Mouse (Mus musculus) left cerebral cortex, adult 2 months (tissue): Measurements from ENCODE around the gene Foxo1. TPM values are rescaled to one million over a fixed set of nuclear protein-coding genes. Genes with fewer than 3 reads are reported as not detected.

ENCODE experiments used
- DNase-seq, 2 experiments: peaks; one replicate each; pipeline ENCODE4 v3.0.0; 2021 to 2022; ENCODE audit warnings: low spot score in 2 of 2, mixed read lengths in 1 of 2; ENCODE audit errors: extremely low spot score in 1 of 2
- H3K27ac ChIP-seq: fragments of 200-600 bp; 2 replicates; pipeline ENCODE4 v1.8.1; 2022
- H3K4me3 ChIP-seq: fragments of 200-600 bp; 2 replicates; pipeline ENCODE4 v1.8.1; 2022
- CTCF ChIP-seq: fragments of 200-600 bp; IDR thresholded peaks from 2 replicates; pipeline ENCODE4 v1.8.1; 2022; ENCODE audit warnings: antibody characterized with exemption, mild to moderate bottlenecking, moderate library complexity
- intact Hi-C: fragments of 180-260 bp; cut with DNase I; formaldehyde crosslinking; loops from one replicate; pipeline ENCODE4 v1.15.1; 2025
- total RNA-seq, 2 experiments: library from RNA; stranded (reverse); gene quantifications; 2 replicates each; pipeline ENCODE4 v1.2.3; 2021

The Foxo1 gene
- total RNA-seq, 2 experiments from 2014 or later = 10.3 to 13.8 TPM

DNA sequence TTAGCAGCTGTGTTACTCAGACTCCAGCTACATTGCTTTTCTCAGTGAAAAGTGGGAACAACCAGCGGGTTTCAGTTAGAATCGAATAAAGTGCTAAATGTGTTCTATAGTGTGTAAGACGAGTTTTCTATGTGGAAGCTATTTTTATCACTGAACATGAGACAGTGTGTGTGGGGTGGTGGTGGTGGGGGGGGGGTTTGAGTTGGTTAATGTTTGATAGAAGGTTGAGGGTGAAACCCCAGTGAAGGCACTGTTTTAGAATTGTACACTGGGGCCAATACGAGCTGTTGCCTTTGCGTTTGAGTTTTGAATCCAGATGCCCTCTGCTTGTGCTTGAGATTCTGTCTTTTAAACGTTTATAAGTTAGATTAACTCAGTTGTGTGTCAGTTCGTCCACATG lies 24.4 kb downstream of the Foxo1 start:
- Histone ChIP-seq H3K4me3 (no peak overlapping the region), H3K27ac (no peak overlapping the region)
- TF ChIP-seq CTCF = no peak
- no peak for DNase-seq
- intact Hi-C loops = no loop called here

DNA sequence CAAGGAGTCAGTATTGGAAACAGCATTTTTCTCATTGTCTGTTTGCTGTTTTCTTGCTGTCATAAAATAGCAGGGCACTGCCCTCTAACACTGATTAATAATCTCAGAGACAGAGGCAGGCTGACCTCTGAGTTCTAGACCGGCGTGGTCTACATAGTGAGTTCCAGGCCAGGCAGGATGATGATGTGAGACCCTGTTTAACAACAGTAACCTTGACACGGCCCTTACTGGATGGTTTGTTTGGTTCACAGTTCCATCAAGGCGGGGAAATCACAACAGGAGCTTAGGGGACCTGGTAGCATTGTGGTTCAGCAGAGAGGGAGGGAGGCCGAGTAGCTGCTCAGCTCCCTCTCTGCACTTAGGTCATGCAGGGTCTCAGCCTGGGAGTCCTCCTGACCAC lies 25.8 kb downstream of the Foxo1 start:
- TF ChIP-seq CTCF = no peak
- intact Hi-C loops = no loop called here
- Histone ChIP-seq H3K4me3 (no peak overlapping the region), H3K27ac (no peak overlapping the region)
- no peak for DNase-seq

DNA sequence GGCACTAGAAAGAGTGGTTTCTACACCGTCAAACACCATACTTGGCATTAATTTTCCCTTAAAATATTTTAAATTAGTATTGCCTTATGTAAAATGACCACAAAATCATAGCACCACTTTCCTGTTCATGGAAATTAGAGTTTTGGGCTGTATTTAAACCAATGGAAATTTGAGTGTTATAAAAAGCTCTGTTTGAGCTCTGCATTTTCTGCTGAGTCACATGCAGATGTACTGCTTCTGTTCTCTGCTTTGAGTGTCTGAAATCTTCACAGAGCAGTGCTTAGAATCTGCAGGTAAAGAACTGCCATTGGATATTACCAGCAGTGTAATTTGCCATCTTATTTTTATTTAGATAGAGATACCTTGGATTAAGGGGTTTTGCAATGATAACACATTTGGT lies 27.6 kb downstream of the Foxo1 start:
- no peak overlapping the region for H3K27ac ChIP-seq
- DNase-seq = no peak
- no peak for TF ChIP-seq CTCF

DNA sequence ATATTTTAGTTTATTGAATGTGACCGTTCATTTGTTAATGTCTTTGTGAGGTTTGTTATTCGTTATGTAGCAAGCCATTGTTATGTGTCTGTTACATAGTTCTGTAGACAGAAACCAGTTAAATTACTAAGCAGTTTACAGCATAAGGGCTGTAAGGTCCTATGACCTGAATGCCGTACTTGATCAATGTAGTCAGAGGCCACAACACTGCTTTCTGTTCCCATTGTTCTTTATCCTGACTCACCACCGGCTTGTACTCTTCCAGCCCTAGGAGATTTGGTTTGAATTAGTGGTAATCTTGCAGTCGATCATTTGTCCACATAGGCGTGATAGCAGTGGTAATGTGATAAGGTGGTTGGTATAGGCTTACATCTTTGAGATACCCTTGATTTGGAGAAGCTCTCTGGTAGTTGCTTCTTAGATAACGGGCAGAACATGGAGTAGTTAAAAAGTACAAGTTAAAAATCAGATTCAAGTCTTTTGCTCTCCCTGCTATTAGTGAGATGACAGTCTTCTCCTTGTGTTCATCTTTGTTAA lies 28.2 kb downstream of the Foxo1 start:
- DNase-seq = no peak
- H3K27ac ChIP-seq = no peak overlapping the region
- no peak for TF ChIP-seq CTCF
- no peak overlapping the region for H3K4me3 ChIP-seq
- intact Hi-C loops = no loop called here

More for the DNA sequence above, 27.6 kb downstream of the Foxo1 start:
- no peak overlapping the region for H3K4me3 ChIP-seq
- intact Hi-C loops = no loop called here

DNA sequence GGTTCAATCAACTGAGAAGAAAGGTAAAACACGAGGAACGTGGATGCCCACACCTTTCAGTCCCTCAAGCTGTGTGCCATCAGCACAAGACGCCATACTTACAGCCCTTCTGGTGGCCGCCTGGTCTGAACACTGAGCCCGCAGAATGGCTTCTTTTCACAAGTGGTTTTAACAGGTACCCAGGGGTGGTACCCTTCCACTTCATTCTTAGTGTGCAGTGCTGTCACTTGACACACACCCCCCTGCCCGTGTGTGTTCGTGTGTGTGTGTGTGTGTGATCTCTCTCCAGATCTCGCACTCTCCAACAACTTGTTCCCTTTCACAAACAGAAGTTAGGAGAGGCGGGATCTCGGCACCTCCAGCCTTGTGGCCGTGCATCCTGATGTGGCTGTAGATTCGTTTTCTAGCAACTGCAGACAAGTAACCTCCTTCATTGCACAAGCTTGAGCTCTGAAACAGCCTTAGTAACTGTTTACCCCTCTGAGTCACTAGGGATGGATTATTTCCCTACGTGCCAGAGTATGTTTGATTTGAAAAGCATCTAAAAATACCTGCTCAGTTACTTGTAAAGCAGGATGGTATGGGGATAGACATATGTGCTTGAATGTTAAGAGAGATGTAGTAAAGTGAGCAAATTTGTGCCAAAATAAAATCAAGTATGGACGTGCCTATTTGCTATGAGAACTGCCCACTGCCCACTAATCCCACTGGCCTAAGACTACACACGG lies 29.3 kb downstream of the Foxo1 start:
- Histone ChIP-seq H3K4me3 (no peak overlapping the region), H3K27ac (no peak overlapping the region)
- no peak for TF ChIP-seq CTCF
- DNase-seq = no peak
- intact Hi-C loops = no loop called here

DNA sequence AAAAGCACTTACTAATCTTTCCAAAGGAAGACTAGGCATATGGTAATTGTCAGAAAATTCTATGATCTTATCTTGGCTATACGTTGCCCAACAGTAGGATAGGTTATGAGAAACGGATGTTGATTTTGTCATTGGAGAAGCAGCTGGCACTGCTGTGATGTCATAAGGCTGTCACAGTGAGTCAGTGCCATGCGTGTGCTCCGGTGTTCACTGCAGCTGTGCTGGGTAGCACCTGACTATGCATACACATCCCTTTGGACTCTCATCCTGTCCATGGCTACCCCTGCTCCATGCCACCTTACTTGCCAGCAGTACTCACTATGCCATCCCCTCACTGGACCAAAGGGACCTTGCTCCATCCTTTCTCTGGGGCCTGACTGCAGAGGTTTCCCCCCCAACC lies 30.5 kb downstream of the Foxo1 start:
- no peak for TF ChIP-seq CTCF
- no peak for DNase-seq
- no peak overlapping the region for H3K27ac ChIP-seq
- no peak overlapping the region for H3K4me3 ChIP-seq
- intact Hi-C loops = no loop called here

DNA sequence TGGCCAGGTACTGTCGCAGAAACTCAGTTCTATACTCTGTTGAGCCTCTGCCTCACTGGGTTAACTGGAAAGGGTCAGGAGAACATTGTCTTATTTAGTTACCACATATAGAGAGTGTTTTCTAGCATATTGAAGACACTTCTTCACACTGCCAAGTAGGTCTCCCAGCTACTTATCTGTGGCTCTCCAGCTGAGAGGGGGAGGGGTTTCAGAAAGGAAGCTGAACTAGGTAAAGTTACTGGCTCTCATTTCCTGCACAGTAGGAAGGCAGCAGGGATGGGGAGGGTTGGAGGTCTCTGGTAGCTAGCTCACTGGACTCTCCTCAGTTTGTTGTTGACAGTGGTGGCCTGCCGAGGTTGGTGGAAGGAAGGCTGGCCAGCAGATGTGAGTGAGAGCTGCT lies 31.2 kb downstream of the Foxo1 start:
- H3K27ac ChIP-seq = no peak overlapping the region
- intact Hi-C loops = no loop called here
- no peak for DNase-seq
- no peak for TF ChIP-seq CTCF
- no peak overlapping the region for H3K4me3 ChIP-seq

DNA sequence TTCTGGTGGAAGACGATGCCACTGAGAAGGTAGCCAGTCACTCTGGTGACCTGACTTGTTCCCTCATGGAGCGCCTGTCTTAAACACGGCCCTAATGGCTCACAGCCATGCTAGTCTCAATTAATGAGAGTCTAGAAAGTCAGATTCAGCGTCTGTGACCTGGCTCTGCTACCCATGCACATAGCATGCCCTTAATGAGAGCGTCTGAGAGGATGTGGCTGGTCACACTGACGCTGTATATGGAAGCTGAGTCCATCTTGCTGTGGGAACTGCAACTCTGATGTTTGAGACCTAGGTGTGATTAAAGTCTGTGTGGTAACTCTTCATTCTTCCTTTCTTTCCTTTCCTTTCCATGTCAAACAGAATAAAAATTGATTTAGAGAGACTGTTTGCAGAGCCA lies 32.4 kb downstream of the Foxo1 start:
- Histone ChIP-seq H3K4me3 (no peak overlapping the region), H3K27ac (no peak overlapping the region)
- no peak for DNase-seq
- no peak for TF ChIP-seq CTCF
- intact Hi-C loops = no loop called here

DNA sequence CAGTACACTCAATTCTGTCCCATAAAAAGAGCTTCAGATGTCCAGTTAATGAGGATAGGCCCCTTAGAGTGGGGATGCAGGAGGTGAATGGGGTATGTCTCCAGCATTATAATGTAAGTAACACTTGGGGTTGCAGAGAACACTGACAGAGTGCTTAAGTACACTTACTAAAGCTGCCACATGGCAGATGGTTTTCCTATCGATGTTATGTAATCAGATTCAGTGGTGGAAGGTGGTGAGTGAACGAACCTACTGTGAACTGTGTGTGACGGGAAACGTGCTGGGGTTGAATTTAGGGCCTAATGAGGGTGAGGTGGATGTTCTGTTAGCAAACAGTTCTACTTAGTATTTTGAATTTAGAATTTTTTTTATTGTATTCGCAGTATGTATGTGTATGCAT lies 35.2 kb downstream of the Foxo1 start:
- no peak overlapping the region for H3K27ac ChIP-seq
- intact Hi-C loops = no loop called here
- H3K4me3 ChIP-seq = no peak overlapping the region
- no peak for DNase-seq
- no peak for TF ChIP-seq CTCF

DNA sequence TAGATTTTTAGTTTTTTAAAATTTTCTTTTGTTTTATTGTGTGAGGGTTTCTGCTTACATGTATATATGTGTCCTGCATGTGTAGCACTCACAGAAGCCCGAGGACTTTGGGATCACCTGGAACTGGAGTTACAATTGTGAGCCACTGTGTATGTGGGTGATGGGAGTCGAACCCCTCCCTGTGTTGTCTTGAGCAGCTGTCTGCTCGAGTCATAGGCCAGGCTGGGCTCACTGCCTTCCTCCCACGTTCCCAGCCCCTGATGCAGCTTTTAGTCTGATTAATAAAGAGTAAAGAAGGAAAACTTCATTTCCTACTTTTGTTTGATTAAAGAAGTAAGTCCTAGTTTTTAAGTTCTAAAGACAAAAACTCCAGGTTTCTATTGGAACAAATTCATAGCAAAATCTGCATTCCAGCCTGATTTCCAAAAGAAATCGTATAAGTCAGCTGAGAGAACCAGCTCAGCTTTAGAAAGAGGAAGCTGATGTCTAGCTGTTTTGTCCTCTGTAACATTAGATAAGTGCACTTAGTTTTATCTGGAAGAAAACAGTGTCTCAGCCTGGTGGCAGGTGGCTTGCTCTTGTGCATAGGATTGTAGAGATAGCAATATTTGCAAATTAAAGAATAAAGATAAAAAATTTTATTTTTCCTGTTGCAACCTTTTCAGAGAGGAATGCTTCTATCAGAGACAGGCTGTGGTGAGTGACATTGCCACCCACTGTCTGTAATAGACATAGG lies 40.6 kb downstream of the Foxo1 start:
- H3K4me3 ChIP-seq = no peak overlapping the region
- no peak overlapping the region for H3K27ac ChIP-seq
- TF ChIP-seq CTCF = no peak
- no peak for DNase-seq
- intact Hi-C loops = no loop called here

DNA sequence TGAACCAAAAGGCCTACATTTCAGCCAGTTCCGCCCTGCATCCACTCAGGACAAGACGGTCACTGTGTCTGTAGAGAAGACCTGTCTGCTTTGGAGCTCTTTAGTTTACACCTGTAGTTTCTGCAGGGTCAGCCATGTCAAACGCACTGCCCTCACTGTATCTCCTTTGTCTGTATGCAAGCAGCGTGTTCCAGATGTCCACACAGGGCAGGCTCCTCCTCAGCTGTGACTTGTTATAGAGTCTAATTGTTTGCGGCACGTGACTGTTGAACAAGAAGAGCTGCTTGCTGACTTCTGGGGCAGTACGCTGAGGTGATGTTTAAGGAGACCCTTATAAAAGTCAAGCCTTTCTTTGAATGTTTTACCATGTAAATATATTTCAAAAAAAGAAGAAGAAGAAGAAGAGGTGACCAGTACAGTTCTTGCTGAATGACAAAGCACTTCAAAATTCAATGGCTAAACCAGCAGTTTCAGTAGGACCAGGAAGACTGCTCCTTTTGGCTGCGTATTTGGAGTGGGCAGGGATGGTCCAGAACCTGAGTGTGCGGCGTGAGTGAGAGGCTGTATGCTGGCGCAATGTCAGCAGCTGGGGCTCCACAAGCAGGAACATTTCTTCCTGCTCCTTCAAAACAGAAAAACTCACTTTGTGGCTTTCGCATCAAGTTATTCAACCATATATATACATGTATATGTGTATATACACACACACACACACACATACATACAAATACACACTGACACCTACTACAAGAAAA lies 52.6 kb downstream of the Foxo1 start:
- intact Hi-C loops = loop anchor here (5.0 kb wide), 1 partner anchor 48 kb away; no protein-coding TSS in a partner anchor
- no peak for DNase-seq
- no peak overlapping the region for H3K4me3 ChIP-seq
- TF ChIP-seq CTCF = no peak
- H3K27ac ChIP-seq = no peak overlapping the region
